Mouse (Mus musculus) forebrain, embryonic 11.5 days (tissue): ENCODE measurements at regions not wholly inside any gene's neighbourhood (a gene's known extent, or its start where the extent isn't known, plus 50 kb on each side); places are given as distances from the start of the nearest gene placed in this dataset.

Source experiments
- ATAC-seq: fragments of 200-750 bp; cut with Nextera tagmentation; replicated peaks from 2 replicates; pipeline ENCODE4 v1.8.0; 2017; ENCODE audit warnings: moderate TSS enrichment; ENCODE audit not compliant: low FRiP score
- DNase-seq: peaks from one replicate; pipeline ENCODE4 v3.0.0-alpha.2; 2017; ENCODE audit warnings: low spot score
- H3K27ac ChIP-seq: fragments of 300-500 bp; sonication (generic); 2 replicates; pipeline ENCODE4 v1.5.1; 2014; ENCODE audit warnings: low read depth, low read length
- H3K27me3 ChIP-seq: fragments of 300-500 bp; sonication (generic); 2 replicates; pipeline ENCODE4 v1.6.1; 2014; ENCODE audit warnings: mild to moderate bottlenecking, low read length, mixed read lengths; ENCODE audit not compliant: control insufficient read depth, insufficient read depth
- H3K36me3 ChIP-seq: fragments of 300-500 bp; sonication (generic); 2 replicates; pipeline ENCODE4 v1.6.1; 2014; ENCODE audit warnings: mild to moderate bottlenecking, low read length, moderate library complexity, mixed read lengths; ENCODE audit not compliant: control insufficient read depth, insufficient read depth
- H3K4me1 ChIP-seq: fragments of 300-500 bp; sonication (generic); replicated peaks from 2 replicates; pipeline ENCODE4 v1.6.1; 2014; ENCODE audit warnings: low read length, mixed read lengths; ENCODE audit not compliant: control insufficient read depth, insufficient read depth
- H3K4me2 ChIP-seq: fragments of 300-500 bp; sonication (generic); 2 replicates; pipeline ENCODE4 v1.6.1; 2014; ENCODE audit warnings: low read depth, mild to moderate bottlenecking, low read length, moderate library complexity, mixed read lengths; ENCODE audit not compliant: severe bottlenecking
- H3K4me3 ChIP-seq: fragments of 300-500 bp; sonication (generic); 2 replicates; pipeline ENCODE4 v1.5.1; 2014; ENCODE audit warnings: low read depth, low read length
- H3K9ac ChIP-seq: fragments of 300-500 bp; sonication (generic); 2 replicates; pipeline ENCODE4 v1.6.1; 2014; ENCODE audit warnings: low read length
- H3K9me3 ChIP-seq: fragments of 300-500 bp; sonication (generic); 2 replicates; pipeline ENCODE4 v1.6.1; 2016; ENCODE audit warnings: low read length, mixed read lengths; ENCODE audit not compliant: control insufficient read depth
- WGBS: fragments of 180-500 bp; shearing (Covaris S2); extraction: QIAGEN DNeasy Blood & Tissue Kit; methylation state at CpG from one replicate; pipeline ENCODE4 v1.1.7; 2014; 5-methylcytosine and 5-hydroxymethylcytosine counted together

GRCm38 (mm10) chr16:63031802-63032201 is 177.7 kb downstream of the Pros1 start:
- H3K4me3 ChIP-seq = no peak overlapping the region
- 10% methylated on average over 6 of the region's 6 CpGs for WGBS
- H3K9ac ChIP-seq = no peak overlapping the region
- peaks cover 11% of the 10 kb centered on the region for H3K4me1 ChIP-seq
- no peak overlapping the region for H3K4me2 ChIP-seq
- H3K27me3 ChIP-seq = no peaks in the 10 kb centered on the region
- no peaks in the 10 kb centered on the region for H3K36me3 ChIP-seq
- H3K9me3 ChIP-seq = no peaks in the 10 kb centered on the region; the same call in 1 of the 2 replicates
- peak; percentile 49 for ATAC-seq
- peak; percentile 66 for DNase-seq
- H3K27ac ChIP-seq = peak overlapping the region; percentile 37

- DNase-seq (no peak), ATAC-seq (no peak)
- no peaks in the 10 kb centered on the region for H3K9me3 ChIP-seq
- H3K36me3 ChIP-seq = no peaks in the 10 kb centered on the region
- H3K4me1 ChIP-seq = no peaks in the 10 kb centered on the region
- H3K4me2 ChIP-seq = no peak overlapping the region
- H3K27ac ChIP-seq = no peak overlapping the region
- no peak overlapping the region for H3K4me3 ChIP-seq
- H3K9ac ChIP-seq = no peak overlapping the region
- WGBS = 76% methylated on average over 1 of the region's 1 CpGs
- no peaks in the 10 kb centered on the region for H3K27me3 ChIP-seq
These were observed 195.0 kb downstream of the Pros1 start for GRCm38 (mm10) chr16:63049100-63049499.

GRCm38 (mm10) chr16:63062883-63063282 is 208.8 kb downstream of the Pros1 start:
- Histone ChIP-seq H3K27me3 (no peaks in the 10 kb centered on the region), H3K9me3 (no peaks in the 10 kb centered on the region), H3K4me1 (no peaks in the 10 kb centered on the region), H3K27ac (no peak overlapping the region), H3K4me2 (no peak overlapping the region), H3K36me3 (no peaks in the 10 kb centered on the region), H3K9ac (no peak overlapping the region), H3K4me3 (no peak overlapping the region)
- ATAC-seq (no peak), DNase-seq (no peak)

GRCm38 (mm10) chr16:63069987-63070386 is 215.9 kb downstream of the Pros1 start:
- Histone ChIP-seq H3K4me1 (no peaks in the 10 kb centered on the region), H3K9me3 (no peaks in the 10 kb centered on the region), H3K9ac (no peak overlapping the region), H3K27ac (no peak overlapping the region), H3K4me3 (no peak overlapping the region), H3K27me3 (no peaks in the 10 kb centered on the region), H3K4me2 (no peak overlapping the region), H3K36me3 (no peaks in the 10 kb centered on the region)
- ATAC-seq (no peak), DNase-seq (no peak)
- WGBS = 95% methylated on average over 2 of the region's 2 CpGs

- H3K4me3 ChIP-seq = no peak overlapping the region
- DNase-seq (no peak), ATAC-seq (no peak)
- H3K9me3 ChIP-seq = no peaks in the 10 kb centered on the region
- H3K4me1 ChIP-seq = no peaks in the 10 kb centered on the region
- H3K36me3 ChIP-seq = no peaks in the 10 kb centered on the region
- no peak overlapping the region for H3K27ac ChIP-seq
- 77% methylated on average over 4 of the region's 4 CpGs for WGBS
- H3K27me3 ChIP-seq = no peaks in the 10 kb centered on the region
- H3K9ac ChIP-seq = no peak overlapping the region
- no peak overlapping the region for H3K4me2 ChIP-seq
These were observed 221.7 kb downstream of the Pros1 start for GRCm38 (mm10) chr16:63075814-63076213.

- Histone ChIP-seq H3K27me3 (no peaks in the 10 kb centered on the region), H3K27ac (no peak overlapping the region), H3K4me2 (no peak overlapping the region), H3K4me1 (no peaks in the 10 kb centered on the region), H3K4me3 (no peak overlapping the region), H3K9ac (no peak overlapping the region), H3K36me3 (no peaks in the 10 kb centered on the region), H3K9me3 (no peaks in the 10 kb centered on the region)
- no peak for ATAC-seq
- 72% methylated on average over 3 of the region's 3 CpGs for WGBS
- no peak for DNase-seq
These were observed 227.3 kb downstream of the Pros1 start for GRCm38 (mm10) chr16:63081383-63081782.

- no peak overlapping the region for H3K9ac ChIP-seq
- no peak overlapping the region for H3K4me3 ChIP-seq
- H3K4me1 ChIP-seq = no peaks in the 10 kb centered on the region
- DNase-seq = no peak
- no peak for ATAC-seq
- no peaks in the 10 kb centered on the region for H3K9me3 ChIP-seq
- no peaks in the 10 kb centered on the region for H3K27me3 ChIP-seq
- no peak overlapping the region for H3K4me2 ChIP-seq
- no peaks in the 10 kb centered on the region for H3K36me3 ChIP-seq
- H3K27ac ChIP-seq = no peak overlapping the region
- 46% methylated on average over 5 of the region's 5 CpGs for WGBS
These were observed 229.1 kb downstream of the Pros1 start for GRCm38 (mm10) chr16:63083256-63083655.

- H3K27ac ChIP-seq = no peak overlapping the region
- DNase-seq = no peak
- WGBS = 84% methylated on average over 10 of the region's 10 CpGs
These were observed 230.1 kb downstream of the Pros1 start for GRCm38 (mm10) chr16:63084021-63084756.

GRCm38 (mm10) chr16:63086086-63086796 is 232.1 kb downstream of the Pros1 start:
- no peak overlapping the region for H3K4me2 ChIP-seq
- H3K9me3 ChIP-seq = no peaks in the 10 kb centered on the region
- DNase-seq (no peak), ATAC-seq (no peak)
- H3K27ac ChIP-seq = no peak overlapping the region
- H3K4me1 ChIP-seq = no peaks in the 10 kb centered on the region
- no peak overlapping the region for H3K9ac ChIP-seq
- H3K36me3 ChIP-seq = no peaks in the 10 kb centered on the region
- H3K27me3 ChIP-seq = no peaks in the 10 kb centered on the region
- 88% methylated on average over 9 of the region's 9 CpGs for WGBS
- no peak overlapping the region for H3K4me3 ChIP-seq

More at GRCm38 (mm10) chr16:63084021-63084756, 230.1 kb downstream of the Pros1 start:
- H3K9me3 ChIP-seq = no peaks in the 10 kb centered on the region
- H3K36me3 ChIP-seq = no peaks in the 10 kb centered on the region
- no peak overlapping the region for H3K4me3 ChIP-seq
- H3K4me2 ChIP-seq = no peak overlapping the region
- H3K9ac ChIP-seq = no peak overlapping the region
- no peak for ATAC-seq
- no peaks in the 10 kb centered on the region for H3K4me1 ChIP-seq
- H3K27me3 ChIP-seq = no peaks in the 10 kb centered on the region
